Mouse (Mus musculus) ZHBTc4 (cell line): ENCODE measurements at regions not wholly inside any gene's neighbourhood (a gene's known extent, or its start where the extent isn't known, plus 50 kb on each side); places are given as distances from the start of the nearest gene placed in this dataset.
A peak's percentile ranks its signal among the peaks of the same experiment; 100 is the strongest.

ENCODE experiments used
- DNase-seq: peaks from one replicate; pipeline ENCODE4 v3.0.0-alpha.2; 2011; ENCODE audit warnings: low read depth, low spot score

DNA sequence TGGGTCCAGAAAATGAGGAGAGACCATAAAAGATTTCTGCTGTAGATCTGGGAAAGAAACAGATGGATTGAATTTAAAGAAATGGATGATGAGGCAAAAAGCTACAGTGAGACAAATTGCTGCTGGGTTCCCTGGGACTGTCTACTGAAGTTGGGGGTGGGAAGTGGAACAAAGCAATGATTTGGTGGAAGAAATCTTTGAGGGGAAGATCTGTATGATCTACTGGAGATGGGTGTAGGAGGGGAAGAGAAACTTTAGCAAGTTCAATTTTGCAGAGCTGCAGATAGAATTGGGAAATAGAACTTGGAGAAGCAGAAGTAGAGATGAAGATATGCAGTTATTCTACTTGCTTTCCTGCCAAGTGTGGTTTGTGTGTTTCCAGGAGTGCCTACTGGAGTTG, 5478.8 kb downstream of the 9330182O14Rik start:
- no peak for DNase-seq

DNA sequence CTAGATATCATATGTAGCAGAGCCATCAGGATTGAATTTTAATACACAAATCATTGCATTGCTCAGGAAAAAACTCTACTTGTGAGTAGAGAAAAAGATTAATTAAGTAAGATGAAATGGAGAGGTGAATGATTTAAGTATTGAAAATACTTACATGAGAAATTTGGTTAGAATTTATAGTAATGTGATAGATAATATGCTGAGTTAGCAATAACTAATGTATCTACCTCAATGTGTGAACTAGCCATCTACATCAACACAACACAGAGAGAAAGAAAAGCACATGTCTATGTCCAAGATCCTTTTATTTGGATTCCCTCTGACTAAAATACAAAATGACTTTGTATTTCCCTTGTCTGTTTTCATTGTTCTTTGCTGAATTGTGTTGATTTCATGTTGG, 5512.1 kb downstream of the 9330182O14Rik start:
- DNase-seq = no peak

DNA sequence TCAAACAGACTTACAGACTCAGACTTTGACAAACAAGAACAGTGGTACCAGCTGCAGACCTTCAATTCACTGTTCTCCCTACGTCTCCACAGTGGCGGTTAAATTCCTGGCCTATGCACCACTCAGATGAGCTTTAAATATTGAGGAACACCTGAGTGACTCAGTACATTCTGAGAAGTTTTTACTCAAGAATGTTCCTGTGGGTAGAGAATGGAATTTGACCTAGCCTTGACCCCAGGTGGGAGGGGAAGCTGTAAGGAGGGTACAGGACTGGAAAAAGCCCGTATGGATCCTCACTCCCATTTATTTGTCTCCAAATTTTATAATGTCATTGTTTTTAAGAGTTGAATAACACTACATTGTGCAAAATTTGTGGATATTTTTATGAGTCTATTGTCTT, 5529.4 kb downstream of the 9330182O14Rik start:
- DNase-seq = peak; percentile 42

GRCm38 (mm10) chr15:45689446-45689845, 5555.3 kb downstream of the 9330182O14Rik start:
- DNase-seq = peak; percentile 31

GRCm38 (mm10) chr15:45690026-45690425, 5555.9 kb downstream of the 9330182O14Rik start:
- DNase-seq = peak; percentile 53

DNA sequence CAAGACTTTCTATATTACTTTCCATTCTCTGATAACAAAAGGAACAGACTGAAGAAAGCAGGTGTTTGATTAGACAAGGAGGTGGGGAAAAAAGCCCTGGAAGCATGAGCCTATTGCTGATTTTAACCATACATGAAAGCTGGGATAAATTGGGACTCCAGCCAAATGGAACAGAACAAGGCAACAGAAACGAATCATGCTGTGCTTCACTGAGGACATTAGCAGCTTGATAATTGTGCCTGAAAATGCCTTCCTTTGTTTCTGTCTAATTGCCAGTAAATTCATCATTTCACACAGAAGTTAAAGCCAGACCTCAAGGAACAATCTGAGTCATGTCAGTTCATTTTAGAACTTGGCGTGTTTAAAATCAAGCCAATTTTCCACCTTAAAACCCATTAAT, 5576.9 kb downstream of the 9330182O14Rik start:
- DNase-seq = no peak

DNA sequence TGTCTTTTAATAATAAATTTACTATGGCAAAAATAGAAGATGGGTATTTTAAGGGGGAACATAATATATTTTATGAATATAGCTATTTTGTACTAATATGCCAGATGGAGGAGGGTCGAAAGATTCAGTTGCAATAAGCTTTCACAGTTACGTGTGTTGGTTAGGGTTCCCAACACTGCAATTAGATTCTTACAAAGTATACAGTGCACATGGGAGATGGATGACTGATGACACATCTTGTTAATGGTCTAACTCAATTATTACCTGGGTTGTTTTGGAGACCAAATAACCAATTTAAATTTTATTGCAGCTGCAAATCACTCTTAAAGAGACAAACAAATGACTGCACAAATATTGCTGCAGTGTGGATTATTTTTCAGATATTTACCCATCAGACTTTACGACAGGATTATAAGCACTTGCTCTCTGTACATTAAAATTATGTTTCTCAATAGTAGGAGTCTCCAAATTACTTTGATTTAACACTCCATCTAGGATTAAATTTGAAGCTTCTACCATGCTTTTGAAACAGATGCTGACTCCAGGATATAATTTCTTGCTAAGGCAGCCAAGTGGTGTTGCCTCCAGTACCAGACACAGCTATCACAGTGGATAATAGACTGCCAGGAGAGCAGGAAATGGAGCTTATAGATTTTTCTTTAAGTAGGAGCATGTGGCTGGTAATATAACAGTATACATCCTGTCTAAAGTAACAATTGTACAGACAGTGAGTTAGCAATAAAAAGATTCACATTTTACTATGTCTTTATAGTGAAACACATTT, 5596.4 kb downstream of the 9330182O14Rik start:
- no peak for DNase-seq

DNA sequence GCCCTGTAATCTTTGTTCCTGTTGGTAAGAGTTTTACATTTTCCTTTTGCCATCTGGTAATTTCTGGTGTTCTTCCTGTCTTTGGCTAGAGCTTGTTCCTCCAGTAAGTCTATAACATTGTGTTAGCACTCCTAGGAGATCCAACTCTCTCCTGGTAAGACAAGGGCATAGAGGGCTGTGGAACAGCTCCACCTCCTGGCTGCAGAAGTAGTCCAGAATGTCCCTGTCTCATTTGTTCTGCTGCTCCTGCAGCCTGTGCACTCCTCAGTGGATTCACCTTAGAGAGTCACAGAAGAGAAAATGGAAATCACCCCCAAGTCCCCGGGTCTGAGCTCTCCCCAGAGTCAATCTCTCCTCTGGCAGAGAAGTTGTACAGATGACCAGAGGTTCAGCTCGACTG, 5629.1 kb downstream of the 9330182O14Rik start:
- DNase-seq = peak; percentile 43
